Mouse (Mus musculus): ENCODE data around the gene Phf12.

- peak; percentile 71 for TF ChIP-seq CTCF (conservative IDR thresholded peaks at IDR 0.05; ENCODE audit: low read length)
- TF ChIP-seq POU5F1 (IDR thresholded peaks at IDR 0.05; ENCODE audit: borderline replicate concordance, low read length), result no peak
- no peak for TF ChIP-seq NANOG (IDR thresholded peaks at IDR 0.05; ENCODE audit: borderline replicate concordance, low read length)
Measured at GRCm38 (mm10) chr11:78023607-78024006, 41.1 kb downstream of the Phf12 start.
